Mouse (Mus musculus) c-Kit-positive CD71-positive TER-119-negative erythroid progenitor cells, embryonic 14.5 days (primary cell): ENCODE data around the gene Col1a1.
A peak's percentile ranks its signal among the peaks of the same experiment; 100 is the strongest.
"Not testable (repeated sequence)": the region's sequence is repeated elsewhere in the genome, so short reads cannot be mapped to it uniquely, and the experiment has no call there.

Experiments
- DNase-seq: peaks from one replicate; pipeline ENCODE4 v3.0.0-alpha.2; 2013; ENCODE audit warnings: low read depth

Gene Col1a1

DNA sequence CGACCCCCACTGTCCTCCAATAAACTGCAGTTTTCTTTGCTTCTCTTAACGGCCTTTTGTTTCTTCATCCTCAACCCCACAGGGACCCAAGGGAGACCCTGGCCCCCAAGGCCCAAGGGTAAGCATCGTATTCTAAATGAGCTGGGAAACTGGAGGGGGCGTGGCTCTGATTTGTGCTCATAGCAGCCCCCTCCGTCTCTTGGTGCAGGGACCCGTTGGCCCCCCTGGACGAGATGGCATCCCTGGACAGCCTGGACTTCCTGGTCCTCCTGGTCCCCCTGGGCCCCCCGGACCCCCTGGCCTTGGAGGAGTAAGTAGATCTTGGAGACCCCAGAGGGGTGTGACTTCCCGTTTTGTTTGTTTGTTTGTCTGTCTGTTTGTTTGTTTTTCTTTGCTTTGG is 2.3 kb downstream of the Col1a1 start:
- no peak for DNase-seq

DNA sequence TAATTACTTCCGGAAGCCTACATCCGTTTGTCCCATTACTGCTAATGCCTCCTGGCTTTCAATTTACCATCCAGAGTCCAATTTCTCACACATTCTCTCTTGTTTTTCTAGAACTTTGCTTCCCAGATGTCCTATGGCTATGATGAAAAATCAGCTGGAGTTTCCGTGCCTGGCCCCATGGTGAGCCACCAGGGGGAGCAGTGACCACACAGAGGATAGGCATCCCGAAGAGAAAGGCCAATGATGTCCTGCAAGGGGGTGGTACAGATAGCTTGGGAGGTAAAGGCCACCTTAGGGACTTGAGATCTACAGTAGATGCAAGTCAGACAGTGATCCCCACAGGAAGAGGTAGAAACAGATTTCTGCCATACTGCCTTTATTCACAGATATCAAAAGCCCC is 3.3 kb downstream of the Col1a1 start:
- DNase-seq, result peak; percentile 44

DNA sequence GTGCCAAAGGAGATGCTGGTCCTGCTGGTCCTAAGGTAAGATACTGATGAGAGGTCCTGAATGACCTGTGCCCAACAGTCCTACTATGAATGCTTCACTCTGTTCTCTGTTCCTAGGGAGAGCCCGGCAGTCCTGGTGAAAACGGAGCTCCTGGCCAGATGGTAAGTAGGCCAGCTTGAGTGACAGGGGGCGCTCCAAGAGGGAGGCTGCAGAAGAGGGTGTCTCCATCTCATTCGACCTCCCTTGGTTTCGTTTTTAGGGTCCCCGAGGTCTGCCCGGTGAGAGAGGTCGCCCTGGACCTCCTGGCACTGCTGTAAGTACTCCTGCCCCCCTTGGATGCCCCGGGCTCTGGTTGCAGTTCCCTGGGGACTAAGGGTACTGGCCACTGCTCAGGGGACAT is 5.1 kb downstream of the Col1a1 start:
- no peak for DNase-seq

DNA sequence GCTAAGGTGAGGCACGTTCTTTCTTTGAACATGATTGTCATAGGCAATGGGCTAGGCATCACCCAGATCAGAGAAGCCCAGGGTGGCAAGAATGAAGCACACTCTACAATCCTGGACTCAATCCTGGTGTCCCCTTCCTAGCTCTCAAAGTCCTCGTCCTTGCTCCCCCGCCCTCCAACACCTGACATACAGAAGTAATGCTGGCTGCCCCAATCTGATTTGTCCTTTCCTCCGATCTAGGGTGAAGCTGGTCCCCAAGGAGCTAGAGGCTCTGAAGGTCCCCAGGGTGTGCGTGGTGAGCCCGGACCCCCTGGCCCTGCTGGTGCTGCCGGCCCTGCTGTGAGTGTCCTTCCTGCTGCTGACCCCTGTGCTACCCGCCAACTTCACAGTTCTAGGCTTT is 5.8 kb downstream of the Col1a1 start:
- no peak for DNase-seq

DNA sequence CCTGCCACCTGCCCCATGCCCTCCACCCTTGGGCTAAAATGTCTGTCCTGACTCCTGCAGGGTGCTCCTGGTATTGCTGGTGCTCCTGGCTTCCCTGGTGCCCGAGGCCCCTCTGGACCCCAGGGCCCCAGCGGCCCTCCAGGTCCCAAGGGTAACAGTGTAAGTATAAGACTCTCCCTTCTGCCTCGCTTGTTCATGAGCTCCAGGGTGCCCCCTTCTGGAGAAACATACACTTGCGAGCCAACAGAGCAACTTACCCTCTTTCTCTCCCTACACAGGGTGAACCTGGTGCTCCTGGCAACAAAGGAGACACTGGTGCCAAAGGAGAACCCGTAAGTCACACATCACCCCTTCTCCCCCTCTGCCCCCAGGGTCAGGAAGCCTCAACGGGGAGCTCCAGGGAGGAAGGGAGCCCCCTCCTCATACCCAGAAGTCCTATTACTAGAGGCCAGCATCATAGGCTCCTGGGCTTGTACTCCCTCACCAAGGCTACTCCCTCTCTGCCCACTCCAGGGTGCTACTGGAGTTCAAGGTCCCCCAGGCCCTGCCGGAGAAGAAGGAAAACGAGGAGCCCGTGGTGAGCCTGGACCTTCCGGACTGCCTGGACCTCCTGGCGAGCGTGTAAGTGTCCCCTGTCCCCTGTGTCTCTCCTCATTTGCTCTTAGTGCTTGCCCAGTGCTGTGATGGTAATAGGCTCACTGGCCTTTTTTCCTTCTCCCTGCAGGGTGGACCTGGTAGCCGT is 6.4 kb downstream of the Col1a1 start:
- peak; percentile 40 for DNase-seq

DNA sequence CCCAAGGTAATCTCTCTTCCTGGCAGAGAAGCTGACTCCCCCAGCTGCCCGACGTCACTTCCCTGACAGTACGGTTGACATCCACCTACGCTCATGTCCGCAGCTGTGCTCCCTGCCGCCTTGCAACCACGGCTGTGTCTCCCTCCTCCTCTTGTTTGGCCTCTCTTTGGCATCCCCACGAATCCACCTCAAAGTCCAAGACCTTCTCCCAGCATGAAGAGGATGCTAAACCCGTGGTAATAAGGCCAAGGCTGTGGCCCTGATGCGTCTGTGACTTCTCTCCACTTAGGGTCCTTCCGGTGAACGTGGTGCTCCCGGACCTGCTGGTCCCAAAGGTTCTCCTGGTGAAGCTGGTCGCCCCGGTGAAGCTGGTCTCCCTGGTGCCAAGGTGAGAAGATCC is 7.0 kb downstream of the Col1a1 start:
- DNase-seq, result no peak

DNA sequence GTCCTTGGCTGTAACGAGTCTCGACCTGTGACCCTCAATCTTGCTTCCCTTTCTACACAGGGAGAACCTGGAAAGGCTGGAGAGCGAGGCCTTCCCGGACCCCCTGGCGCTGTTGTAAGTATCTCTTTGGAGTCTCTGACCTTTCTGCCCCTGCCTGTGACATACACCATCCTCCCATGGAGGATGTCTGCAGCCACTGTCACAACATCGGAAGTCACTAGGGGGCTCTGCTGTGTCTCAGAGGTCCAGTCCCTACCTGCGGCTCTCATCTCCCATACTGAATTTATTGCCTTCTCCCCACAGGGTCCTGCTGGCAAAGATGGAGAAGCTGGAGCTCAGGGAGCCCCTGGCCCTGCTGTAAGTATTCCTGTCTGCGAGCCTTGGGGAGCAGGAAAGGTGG is 8.3 kb downstream of the Col1a1 start:
- DNase-seq, result no peak

DNA sequence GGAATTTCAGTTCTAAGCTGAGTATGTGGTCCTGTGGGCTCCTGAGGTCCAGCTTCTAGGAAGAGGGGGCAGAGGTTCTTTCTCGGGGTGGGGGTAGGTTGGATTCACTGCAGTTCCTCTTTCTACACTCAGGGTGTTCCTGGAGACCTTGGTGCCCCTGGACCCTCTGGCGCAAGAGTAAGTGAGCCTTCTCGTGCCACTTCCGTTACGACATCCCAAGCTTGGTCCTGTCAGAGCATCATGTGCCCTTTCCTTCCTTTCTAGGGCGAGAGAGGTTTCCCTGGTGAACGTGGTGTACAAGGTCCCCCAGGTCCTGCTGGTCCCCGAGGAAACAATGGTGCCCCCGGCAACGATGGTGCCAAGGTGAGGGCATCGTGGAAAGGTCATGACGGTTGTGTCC is 9.2 kb downstream of the Col1a1 start:
- no peak for DNase-seq

DNA sequence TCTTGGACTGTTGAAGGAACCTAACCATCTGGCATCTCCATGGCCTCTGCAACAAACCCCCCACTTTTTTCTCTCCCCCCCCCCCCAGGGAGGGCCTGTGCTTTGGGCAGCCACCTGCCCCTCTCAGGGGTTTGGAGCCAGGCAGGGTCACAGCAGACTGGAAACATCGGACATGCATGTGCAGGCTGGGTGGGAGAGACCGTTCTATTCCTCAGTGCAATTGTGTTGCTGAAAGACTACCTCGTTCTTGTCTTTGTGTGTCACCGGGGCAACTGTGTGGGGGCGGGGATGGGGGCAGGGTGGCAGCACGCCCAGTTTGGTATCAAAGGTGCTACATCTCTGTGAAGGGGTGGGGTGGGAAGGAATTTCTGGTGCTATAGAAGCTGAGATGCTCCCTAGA is 16.1 kb downstream of the Col1a1 start:
- DNase-seq, result no peak

DNA sequence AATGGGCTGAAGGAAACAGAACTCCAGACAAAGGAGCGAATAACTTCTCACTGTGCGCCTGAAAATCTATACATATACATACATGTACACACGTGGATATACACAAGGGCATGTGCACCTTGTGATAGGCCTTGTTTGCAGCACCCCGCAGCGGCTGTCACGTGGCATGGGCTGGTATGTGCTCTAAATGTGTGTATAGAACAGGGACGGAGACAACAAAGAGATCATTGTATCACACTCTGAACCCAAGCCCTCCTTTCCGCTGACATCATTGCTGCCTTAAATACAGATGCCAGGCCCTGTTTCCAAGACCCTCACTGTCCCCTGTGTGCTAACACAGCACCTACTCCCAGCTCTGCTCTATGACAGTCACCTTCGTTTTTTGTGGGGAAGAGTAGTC is 19.1 kb downstream of the Col1a1 start:
- no peak for DNase-seq

DNA sequence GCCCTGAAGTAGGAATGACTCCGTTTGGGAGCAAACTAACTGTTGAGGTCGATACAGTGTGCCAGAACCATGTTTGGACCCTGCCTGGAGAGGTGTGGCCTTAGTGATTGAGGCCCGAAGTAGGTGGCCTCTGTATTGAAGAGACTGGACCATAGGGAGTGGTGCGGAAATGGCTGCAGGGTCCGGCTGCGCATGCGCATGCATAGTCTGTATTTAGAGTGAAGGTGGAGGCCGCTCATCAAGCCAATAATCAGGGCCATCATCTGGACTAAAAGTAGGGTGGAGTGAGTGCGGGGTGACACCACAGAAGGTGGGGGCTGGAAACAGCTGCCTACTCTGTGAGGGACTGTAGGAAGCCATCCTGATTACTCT is 21.7 kb downstream of the Col1a1 start:
- no peak for DNase-seq

DNA sequence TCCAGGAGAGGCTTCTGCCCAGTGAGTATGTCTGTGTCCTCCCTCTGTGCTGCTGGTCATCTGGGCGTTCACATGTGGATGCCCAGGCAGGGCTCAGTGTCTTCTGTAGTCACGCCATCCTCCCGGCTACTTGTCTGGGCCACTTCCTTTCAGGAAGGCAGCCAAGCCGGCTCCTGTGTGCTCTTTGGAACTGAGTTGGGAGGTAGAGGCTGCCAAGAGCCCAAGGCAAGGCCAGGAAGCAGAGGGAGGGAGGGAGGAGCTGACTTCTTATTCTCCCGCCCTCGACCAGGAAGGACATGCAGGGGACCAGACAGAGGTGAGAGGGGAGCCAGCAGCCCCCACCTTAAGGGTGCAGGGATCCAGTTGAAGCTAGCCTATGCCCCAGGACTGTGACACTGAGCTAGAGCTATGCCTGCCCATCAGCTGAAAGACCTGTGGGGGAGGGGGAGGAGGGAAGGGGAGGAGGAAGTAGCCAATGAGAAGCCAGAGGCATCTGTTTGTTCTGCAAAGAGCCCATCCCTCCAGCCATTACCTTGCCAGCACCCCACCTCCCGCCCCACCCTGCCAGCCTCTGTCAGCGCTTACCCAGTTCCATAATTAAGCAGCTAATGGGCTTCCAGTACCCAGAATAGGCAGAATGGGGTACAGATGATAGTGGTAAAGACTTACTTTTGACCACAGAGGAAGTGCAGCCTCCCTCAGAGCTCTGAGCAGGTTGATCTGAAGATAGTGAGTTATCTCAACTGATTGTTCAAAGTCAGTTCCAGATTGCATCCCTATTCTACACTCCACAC is 22.2 kb downstream of the Col1a1 start:
- no peak for DNase-seq

DNA sequence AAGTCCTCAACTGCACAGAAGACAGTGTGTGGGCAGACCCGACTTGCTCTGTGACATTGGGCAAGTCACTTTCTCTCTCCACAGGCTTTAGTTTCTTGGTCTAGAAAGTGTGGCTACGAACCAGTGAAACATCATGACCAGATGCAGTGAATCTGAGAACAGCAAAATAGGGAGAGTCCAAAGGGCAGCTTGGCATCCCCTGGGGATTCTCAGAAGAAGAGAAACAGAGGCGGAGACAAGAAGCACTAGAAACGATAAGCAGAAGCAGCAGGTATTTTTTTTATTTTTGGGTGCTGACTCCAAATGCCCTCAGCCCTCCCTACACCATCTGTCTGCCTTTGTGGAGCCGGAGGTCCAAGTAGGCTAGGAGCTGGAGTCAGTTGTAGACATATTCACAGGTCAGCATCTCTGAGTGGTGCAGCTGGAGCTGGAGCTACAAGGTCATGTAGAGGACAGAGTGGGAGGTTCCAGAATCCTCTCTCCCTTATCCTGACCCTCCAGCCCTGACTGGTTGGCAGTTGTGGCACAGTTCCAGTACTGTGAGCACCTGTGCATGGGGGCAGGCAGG is 26.6 kb downstream of the Col1a1 start:
- no peak for DNase-seq

DNA sequence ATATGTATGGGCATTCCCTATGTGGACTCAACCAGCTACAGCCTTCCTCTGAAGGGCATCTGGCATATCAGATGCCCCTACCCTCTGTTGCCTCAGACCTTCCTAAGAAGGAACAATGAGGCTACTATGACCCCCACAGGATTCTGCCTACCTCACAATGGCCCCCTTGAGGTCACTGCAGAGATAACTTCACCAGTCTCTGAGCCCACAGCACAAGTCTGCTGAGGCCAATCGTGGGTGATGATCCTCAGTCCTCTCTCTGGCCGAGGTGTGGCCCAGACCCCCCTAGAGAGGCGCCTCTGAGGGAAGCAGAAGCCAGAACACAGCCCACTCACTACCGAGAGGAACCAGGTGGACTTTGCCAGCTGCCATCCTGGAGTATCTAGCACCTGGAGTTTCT is 31.4 kb downstream of the Col1a1 start, which contains the start of gene Hils1:
Gene Hils1 (plus strand): TSS at position 175 of the 400 bp plus-strand sequence.
- no peak for DNase-seq

DNA sequence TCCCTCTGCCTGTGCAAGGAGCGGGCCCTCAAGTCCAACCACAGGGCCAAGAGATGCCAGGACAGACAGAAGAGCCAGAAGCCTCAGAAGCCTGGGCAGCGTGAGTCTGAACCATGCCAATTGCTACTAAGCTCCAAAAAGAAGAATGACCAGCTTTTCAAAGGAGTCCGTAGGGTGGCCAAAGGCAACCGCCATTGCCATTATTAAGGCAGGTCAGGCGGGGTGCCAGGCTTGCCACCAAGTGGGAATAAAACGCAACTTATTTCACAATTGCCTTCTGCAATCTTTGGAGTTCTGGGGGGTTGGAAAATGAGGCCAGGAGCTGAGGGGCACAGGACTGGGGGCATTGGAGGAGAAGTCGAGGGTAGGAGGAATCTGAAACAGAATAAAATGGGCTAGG is 32.2 kb downstream of the Col1a1 start:
- DNase-seq, result no peak

DNA sequence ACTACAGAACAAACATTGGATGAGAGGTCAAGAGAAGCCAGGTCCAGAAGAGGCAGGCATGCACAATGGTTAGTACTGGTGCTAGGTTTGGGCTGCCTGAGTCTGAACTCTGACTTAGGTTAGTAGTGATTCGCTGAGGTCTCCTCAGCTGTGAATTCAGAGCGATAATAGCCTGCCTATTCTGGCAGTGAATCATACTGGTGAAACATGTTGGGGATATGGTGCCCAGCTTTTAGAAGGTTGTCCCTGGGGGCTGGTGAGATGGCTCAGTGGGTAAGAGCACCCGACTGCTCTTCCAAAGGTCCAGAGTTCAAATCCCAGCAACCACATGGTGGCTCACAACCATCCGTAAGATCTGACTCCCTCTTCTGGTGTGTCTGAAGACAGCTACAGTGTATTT is 33.7 kb downstream of the Col1a1 start:
- DNase-seq, result not testable (repeated sequence)

DNA sequence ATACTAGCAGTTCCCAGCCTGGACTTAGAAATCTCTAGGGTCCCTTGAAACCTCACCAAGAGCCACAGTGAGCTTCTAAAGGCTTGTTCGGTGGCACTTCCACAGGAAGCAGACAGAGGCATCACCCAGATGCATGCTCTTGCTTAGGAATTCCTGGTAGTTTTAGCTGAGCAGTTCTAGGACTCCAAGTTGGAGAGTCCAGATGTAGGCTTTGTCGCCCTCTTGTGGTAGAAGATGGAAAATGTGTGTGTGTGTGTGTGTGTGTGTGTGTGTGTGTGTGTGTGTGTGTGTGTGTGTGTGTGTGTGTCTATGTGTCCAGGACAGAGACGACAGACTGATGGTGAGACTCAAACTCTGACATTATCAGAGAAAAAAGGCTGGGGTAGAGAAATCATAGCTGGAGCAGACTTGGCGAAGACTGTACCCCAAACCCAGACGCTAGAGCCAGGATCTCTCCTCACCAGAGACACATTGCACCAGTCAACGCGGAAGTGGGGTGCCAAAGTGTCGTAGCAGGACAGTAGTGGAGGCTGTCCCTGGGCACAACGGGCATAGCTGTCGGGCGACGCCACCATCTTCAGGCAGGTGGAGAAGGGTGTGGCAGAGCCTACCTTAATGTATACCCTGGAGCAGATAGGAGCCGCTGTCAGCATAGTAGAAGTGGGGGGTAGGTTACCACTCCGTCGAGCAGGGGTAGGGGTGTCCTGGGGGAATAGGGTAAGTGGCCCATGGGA is 34.4 kb downstream of the Col1a1 start:
- DNase-seq, result no peak

DNA sequence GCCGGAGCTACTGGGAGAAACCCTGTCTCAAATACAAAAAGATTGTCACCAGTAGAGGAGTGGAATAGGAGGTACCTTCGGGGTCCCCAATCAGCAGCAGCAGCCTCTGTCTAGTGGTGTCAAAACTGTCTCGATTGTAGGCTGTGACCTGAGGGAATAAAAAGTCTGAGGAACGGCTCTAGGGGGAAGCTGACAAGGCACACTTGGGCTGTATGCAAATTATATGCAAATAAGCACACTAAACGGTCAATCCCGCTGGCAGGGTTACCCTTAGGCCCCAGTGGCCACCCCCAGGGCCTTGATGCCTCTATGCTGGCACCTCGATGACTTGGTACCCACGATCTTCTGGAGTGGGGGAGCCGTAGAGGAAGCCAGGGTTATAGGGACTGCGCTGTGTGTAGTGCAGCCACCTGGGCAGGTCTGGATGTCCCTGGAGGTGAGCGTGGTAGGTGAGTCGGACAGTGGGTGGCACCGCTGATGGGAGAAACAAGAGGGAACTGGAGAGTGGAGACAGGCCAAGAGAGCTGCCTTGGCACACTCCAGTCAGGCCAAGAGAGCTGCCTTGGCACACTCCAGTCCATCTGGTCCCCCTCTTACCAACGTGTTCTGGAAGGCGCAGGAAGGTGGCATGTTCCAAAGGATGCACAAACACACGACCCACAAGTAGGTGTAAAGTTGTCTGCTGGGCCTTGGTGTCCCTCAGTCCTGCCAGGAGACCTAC is 36.0 kb downstream of the Col1a1 start:
- no peak for DNase-seq

DNA sequence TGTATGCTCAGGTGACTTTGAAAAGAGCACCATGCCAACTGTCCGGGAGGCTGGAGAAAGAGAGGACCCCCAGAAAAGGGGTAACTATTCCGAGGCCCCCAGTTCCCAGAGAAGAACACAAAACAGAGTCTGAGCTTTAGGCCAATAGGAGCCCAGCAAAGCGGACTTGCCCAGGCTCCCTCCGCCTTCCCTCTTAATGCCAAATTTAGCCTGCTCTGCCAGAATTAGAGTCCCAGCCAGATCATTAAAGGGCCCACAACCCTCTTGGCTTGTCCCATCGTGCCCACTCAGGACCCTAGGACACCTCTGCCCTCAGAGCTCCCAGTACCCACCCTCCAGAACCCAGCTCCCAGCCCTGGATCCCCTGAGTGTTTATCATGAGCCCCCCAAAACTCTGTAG is 36.9 kb downstream of the Col1a1 start:
- DNase-seq, result no peak

DNA sequence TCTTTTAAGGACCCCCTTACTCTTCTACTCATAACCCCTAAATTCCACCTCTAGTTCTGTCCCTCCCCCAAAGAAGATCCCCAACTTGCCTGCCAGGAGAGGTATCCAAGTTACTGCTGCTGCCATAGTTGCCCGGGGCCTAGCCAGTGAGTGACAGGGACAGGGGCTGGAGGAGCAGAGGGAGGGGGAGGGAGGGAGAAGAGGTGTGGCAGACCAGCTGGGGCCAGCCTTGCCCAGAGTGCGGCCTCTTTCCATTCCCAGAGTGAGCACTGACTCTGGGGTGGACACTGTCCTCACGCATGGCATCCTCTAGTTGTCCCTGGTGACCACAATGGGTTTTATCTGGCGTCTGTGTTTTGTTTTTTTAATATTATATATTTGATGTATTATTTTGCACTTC is 37.3 kb downstream of the Col1a1 start:
- no peak for DNase-seq

DNA sequence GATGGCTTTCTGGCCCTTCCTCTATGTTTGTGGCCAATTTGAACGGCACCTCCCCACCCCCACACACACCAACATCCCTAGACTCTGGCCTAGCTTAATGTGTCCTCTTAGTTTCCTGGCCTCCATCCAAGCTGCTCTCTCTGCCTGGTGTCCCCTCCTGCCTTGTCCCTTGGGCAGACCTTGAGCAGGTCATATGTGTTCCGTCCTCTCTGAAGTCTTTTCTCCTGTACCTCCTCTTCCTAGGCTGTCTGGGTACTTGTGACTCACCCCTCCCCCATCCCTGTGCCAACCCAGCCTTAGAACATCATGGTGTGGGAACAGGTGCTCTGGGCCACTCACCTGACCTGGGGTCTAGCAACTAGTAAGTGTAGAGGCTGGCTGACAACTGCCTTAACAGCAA is 38.9 kb downstream of the Col1a1 start:
- DNase-seq, result no peak

DNA sequence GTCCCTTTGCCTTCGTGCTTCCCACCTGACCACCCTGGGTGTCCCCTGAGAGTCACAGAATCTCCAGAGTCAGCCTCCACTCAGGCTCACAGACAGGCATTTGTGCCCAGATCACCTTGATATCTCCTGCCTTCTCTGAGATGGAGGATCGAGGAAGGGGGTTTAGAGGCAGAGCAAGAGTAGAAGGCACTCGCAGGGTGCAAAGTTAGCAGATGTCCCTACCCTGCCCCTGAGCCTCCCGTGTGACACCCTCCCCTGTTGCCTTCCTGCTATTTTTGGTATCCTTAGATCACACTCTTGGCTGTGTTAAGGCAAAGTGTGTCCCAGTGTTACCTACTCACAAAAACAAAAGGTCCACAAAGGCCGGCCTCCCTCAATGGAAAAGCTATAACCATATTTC is 40.2 kb downstream of the Col1a1 start, which contains the start of gene Sgca:
Gene Sgca (minus strand): TSS at position 129 of the 400 bp plus-strand sequence.
- DNase-seq, result no peak
